Mouse (Mus musculus) neural tube, embryonic 15.5 days (tissue): ENCODE results near the gene BC003965. TPM values are rescaled to one million over a fixed set of nuclear protein-coding genes. Genes with fewer than 3 reads are reported as not detected.

Source experiments
- ATAC-seq: fragments of 200-750 bp; cut with Nextera tagmentation; 2 replicates; pipeline ENCODE4 v1.8.0; 2017; ENCODE audit warnings: mild to moderate bottlenecking, moderate TSS enrichment, moderate library complexity; ENCODE audit not compliant: low FRiP score
- H3K27ac ChIP-seq: fragments of 300-500 bp; sonication (generic); replicated peaks from 2 replicates; pipeline ENCODE4 v1.5.1; 2015; ENCODE audit warnings: mild to moderate bottlenecking, inconsistent platforms
- H3K27me3 ChIP-seq: fragments of 300-500 bp; sonication (generic); replicated peaks from 2 replicates; pipeline ENCODE4 v1.6.1; 2015; ENCODE audit warnings: inconsistent platforms
- H3K36me3 ChIP-seq: fragments of 300-500 bp; sonication (generic); 2 replicates; pipeline ENCODE4 v1.6.1; 2015; ENCODE audit warnings: inconsistent platforms
- H3K4me1 ChIP-seq: fragments of 300-500 bp; sonication (generic); 2 replicates; pipeline ENCODE4 v1.6.1; 2015; ENCODE audit warnings: inconsistent platforms
- H3K4me2 ChIP-seq: fragments of 300-500 bp; sonication (generic); 2 replicates; pipeline ENCODE4 v1.6.1; 2015; ENCODE audit warnings: inconsistent platforms, mild to moderate bottlenecking, moderate library complexity
- H3K4me3 ChIP-seq: fragments of 300-500 bp; sonication (generic); replicated peaks from 2 replicates; pipeline ENCODE4 v1.5.1; 2015; ENCODE audit warnings: mild to moderate bottlenecking, inconsistent platforms
- H3K9ac ChIP-seq: fragments of 300-500 bp; sonication (generic); replicated peaks from 2 replicates; pipeline ENCODE4 v1.6.1; 2015; ENCODE audit warnings: mild to moderate bottlenecking, inconsistent platforms
- H3K9me3 ChIP-seq: fragments of 300-500 bp; sonication (generic); replicated peaks from 2 replicates; pipeline ENCODE4 v1.6.1; 2016; ENCODE audit warnings: inconsistent platforms
- WGBS: fragments of 180-500 bp; shearing (Covaris S2); methylation state at CpG from one replicate; pipeline ENCODE4 v1.1.7; 2015; ENCODE audit warnings: mixed read lengths; 5-methylcytosine and 5-hydroxymethylcytosine counted together
- polyA plus RNA-seq: library from polyadenylated mRNA; unstranded; fragments of >200 nt; fragmentation: Nextera tagmentation; extraction: Ambion mirVana; gene quantifications from 2 replicates; pipeline ENCODE4 v1.2.1, GENCODE M21; 2015

The BC003965 gene
- 31.5 and 31.7 TPM in 2 replicates for polyA plus RNA-seq

DNA sequence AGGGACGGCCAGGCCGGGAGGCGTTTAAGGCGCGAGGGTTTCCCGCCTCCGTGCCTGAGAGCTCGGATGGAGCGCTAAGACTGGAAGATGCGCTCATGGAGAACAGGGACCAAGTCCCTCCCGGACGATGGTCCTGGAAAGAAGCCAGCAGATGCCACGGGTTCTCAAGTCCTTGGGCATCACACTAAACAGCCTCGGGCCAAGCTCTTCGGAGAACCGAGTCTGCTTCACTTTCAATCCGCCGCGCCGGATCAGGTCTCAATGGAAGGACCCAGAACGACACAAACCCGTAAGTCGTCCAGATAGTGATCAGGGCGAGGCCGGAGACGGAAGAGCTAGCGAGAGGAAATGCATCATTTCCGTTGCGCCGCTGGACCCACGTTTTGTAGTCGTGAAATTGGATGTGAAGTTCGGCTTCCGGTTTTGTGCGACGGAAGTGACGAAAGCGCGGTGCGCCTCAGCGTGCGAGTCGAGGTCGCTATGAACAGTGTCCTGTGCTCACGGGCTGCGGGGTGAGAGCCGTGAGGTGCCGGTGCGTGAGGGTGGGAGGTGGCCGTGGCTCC lies at the start of gene BC003965:
TSS of gene BC003965 (plus strand) at position 426 of the 563 bp plus-strand sequence.
- Histone ChIP-seq H3K9me3 (no peaks in the 10 kb centered on the region), H3K9ac (peak within 1 kb of the TSS; percentile 73), H3K4me2 (peak within 1 kb of the TSS; percentile 100), H3K4me1 (peaks cover 33% of the 10 kb centered on the region), H3K4me3 (peak within 1 kb of the TSS; percentile 63), H3K36me3 (no peaks in the 10 kb centered on the region), H3K27ac (peak within 1 kb of the TSS; percentile 96), H3K27me3 (peaks cover 11% of the 10 kb centered on the region; the same call in 1 of the 2 replicates)
- under 1% methylated on average over 50 of the region's 50 CpGs for WGBS
- peak; percentile 86 for ATAC-seq

DNA sequence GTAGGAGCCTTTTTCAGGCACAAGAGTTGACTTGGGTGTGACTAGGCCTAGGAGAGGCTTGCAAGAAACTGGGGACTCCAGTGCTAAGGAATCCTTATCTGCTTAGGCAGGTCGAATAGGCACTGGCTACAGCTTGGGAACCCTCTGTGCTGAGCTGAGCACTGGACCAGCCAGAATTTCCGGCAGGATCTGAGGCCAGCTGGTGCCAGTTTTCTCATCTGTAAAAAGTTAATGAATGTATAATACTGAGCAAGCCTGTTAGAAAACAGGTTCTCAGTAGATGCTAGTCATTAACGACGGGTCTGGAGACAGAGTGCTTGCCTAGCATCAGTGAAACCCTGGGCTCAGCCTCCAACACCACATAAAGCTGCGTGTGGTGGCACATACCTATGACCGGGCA lies 48.7 kb upstream of the BC003965 start:
- Histone ChIP-seq H3K27me3 (no peaks in the 10 kb centered on the region), H3K36me3 (no peaks in the 10 kb centered on the region), H3K4me3 (no peak overlapping the region), H3K4me1 (peaks cover 37% of the 10 kb centered on the region), H3K27ac (no peak overlapping the region), H3K4me2 (no peak overlapping the region), H3K9me3 (no peaks in the 10 kb centered on the region), H3K9ac (0 out of 2 replicates have a peak overlapping the region, but pooled peaks have one; percentile 10)
- 92% methylated on average over 6 of the region's 6 CpGs for WGBS
- ATAC-seq: no peak

DNA sequence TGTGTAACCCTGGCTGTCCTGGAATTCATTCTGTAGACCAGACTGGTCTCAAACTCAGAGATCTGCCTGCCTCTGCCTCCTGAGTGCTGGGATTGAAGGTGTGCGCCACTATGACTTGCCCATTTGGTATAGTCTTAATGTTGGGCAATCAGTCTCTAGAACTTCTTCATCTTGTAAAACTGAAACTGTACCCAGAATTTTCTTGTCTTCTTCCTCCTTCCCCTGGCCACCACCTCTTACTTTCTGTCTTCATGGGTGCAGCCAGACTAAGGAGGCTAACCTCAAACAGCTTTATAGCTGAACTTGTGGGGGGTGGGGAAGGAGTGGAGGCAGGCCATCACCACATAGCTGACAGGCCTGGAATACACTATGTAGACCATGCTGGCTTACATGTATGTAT lies 45.6 kb upstream of the BC003965 start:
- no peak overlapping the region for H3K4me2 ChIP-seq
- H3K4me3 ChIP-seq: no peak overlapping the region
- no peak overlapping the region for H3K9ac ChIP-seq
- H3K27ac ChIP-seq: no peak overlapping the region
- WGBS: 86% methylated on average over 1 of the region's 1 CpGs
- H3K9me3 ChIP-seq: no peaks in the 10 kb centered on the region
- peaks cover 30% of the 10 kb centered on the region for H3K4me1 ChIP-seq
- no peak for ATAC-seq
- 0 out of 2 replicates have a peak, but pooled peaks cover 3% of the 10 kb centered on the region for H3K36me3 ChIP-seq
- no peaks in the 10 kb centered on the region for H3K27me3 ChIP-seq

DNA sequence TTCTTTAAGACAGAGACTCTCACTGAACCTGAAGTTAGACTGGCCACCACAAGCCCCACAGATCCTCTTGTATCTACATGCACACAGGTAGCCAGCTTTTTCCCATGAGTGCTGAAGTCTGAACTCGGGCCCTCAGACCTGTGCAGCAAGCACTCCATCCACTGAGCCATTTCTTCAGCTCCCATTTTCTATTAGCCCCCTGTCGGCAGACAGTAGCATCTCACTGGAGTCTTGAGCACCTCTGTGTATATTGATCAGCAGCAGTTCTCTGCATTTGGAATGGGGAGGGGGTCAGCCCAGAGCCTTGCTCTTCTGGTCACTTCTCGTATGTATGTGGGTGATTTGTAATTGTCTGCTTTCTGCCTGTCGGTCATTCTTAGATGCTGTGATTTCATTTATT lies 44.4 kb upstream of the BC003965 start:
- 0 out of 2 replicates have a peak, but pooled peaks cover 9% of the 10 kb centered on the region for H3K36me3 ChIP-seq
- H3K4me1 ChIP-seq: peaks cover 20% of the 10 kb centered on the region
- no peak overlapping the region for H3K4me2 ChIP-seq
- no peaks in the 10 kb centered on the region for H3K9me3 ChIP-seq
- no peak for ATAC-seq
- H3K9ac ChIP-seq: no peak overlapping the region
- H3K27me3 ChIP-seq: no peaks in the 10 kb centered on the region
- no peak overlapping the region for H3K27ac ChIP-seq
- WGBS: 72% methylated on average over 4 of the region's 4 CpGs
- H3K4me3 ChIP-seq: no peak overlapping the region

DNA sequence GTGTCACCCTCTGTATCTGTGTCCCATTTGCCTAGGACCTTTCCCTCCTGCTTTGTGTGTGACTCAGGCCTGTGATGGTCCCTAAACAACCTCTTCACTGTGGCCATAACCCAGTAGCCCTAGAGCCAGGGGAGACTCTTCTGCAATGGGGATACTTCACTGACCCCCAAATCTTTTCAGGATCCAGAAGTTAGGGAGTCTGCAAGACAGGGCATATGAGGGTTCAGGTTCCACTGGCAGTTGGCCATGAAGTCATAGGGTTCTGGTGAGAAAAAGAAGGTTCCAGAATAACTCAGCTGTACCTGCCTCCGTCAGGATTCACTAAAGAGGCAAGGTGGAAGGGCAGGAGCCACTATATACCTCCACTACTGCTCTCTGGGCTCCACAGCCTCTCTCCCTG lies 22.2 kb upstream of the BC003965 start, which contains the start of gene Ccdc154:
TSS of gene Ccdc154 (plus strand) at position 301 of the 400 bp plus-strand sequence.
- Histone ChIP-seq H3K4me1 (no peaks in the 10 kb centered on the region), H3K27me3 (no peaks in the 10 kb centered on the region), H3K36me3 (peaks cover 39% of the 10 kb centered on the region), H3K4me3 (no peak within 1 kb of the TSS), H3K9ac (no peak within 1 kb of the TSS), H3K27ac (no peak within 1 kb of the TSS), H3K4me2 (no peak within 1 kb of the TSS), H3K9me3 (no peaks in the 10 kb centered on the region)
- no peak for ATAC-seq
- 80% methylated on average over 1 of the region's 1 CpGs for WGBS

DNA sequence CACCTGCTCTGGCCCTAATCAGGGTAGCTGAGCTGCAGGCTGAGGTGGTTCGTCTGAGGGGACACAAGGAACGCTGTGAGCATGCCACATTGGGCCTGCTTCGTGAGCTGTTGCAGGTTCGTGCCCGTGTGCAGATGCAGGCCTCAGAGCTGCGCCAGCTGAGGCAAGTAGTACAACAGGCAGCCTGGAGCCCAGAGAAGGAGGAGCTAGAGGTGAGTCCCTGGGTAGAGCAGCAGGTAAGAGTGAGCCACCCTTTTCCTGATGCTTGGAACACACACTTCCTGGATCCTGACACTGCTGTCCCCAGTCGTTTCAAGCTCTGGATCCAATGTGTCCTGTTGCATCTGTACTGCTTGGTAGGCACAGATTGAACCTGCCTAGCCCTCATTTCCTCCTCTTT lies 21.0 kb upstream of the BC003965 start:
- no peak overlapping the region for H3K27ac ChIP-seq
- no peaks in the 10 kb centered on the region for H3K4me1 ChIP-seq
- ATAC-seq: no peak
- H3K4me2 ChIP-seq: no peak overlapping the region
- WGBS: 74% methylated on average over 7 of the region's 7 CpGs
- no peak overlapping the region for H3K9ac ChIP-seq
- no peaks in the 10 kb centered on the region for H3K9me3 ChIP-seq
- no peak overlapping the region for H3K4me3 ChIP-seq
- H3K36me3 ChIP-seq: peaks cover 30% of the 10 kb centered on the region
- H3K27me3 ChIP-seq: no peaks in the 10 kb centered on the region

DNA sequence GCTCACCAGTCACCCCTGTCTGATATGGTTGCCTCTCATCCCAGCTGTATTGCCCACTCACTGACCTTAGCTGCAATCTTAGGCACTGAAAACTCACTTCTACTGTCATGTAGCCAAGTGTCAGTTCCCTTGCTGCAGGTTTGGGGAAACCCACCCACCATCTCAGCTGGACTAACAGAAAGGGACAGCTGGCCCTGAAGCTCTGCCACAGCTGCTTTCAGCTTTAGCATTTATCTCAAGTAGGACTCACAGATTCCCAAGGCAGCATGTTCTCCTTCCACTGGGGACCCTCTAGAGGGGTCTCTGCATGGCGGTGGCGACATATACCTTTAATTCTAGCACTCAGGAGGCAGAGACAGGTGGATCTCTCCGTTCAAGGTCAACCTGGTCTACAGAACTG lies 19.6 kb upstream of the BC003965 start:
- Histone ChIP-seq H3K4me1 (no peaks in the 10 kb centered on the region), H3K36me3 (peaks cover 22% of the 10 kb centered on the region), H3K9me3 (no peaks in the 10 kb centered on the region), H3K27me3 (no peaks in the 10 kb centered on the region), H3K4me2 (no peak overlapping the region), H3K4me3 (no peak overlapping the region), H3K27ac (no peak overlapping the region), H3K9ac (no peak overlapping the region)
- ATAC-seq: no peak
- 87% methylated on average over 3 of the region's 3 CpGs for WGBS

DNA sequence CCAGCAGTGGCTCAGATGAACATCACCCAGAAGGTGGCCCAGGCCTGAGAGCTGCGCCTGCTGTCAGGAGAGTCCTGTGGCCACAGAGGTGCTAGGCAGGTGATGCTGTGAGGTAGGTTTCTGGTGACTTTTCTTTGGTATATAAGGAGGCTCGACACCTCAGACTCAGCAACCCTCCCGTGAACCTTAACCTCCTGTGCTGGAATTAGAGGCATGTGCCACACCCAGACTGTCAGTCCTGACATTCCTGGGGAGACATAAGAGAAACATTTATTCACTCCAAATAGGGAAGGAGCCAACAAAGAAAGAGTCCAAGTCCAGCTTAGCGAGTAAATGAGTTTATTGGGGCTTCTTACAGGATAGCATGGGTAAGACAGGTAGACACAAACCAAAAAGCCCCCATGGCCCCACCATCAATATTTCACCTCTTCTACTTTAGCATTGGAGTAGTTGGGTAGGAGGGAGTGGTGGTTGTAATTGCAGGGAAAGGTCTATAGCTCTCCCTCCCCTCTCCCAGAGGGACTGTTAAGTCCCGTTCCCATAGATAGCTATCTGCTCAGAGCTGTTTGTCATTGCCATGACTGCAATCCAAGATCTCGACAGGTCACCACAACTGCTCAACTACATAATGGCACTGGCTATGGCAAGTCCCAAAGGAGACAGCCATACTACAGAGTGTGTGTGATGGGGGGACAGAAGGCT lies 18.2 kb upstream of the BC003965 start:
- no peaks in the 10 kb centered on the region for H3K9me3 ChIP-seq
- H3K4me2 ChIP-seq: no peak overlapping the region
- H3K4me1 ChIP-seq: no peaks in the 10 kb centered on the region
- no peak overlapping the region for H3K4me3 ChIP-seq
- H3K36me3 ChIP-seq: peaks cover 9% of the 10 kb centered on the region
- WGBS: 61% methylated on average over 6 of the region's 6 CpGs
- no peak overlapping the region for H3K27ac ChIP-seq
- no peaks in the 10 kb centered on the region for H3K27me3 ChIP-seq
- no peak for ATAC-seq
- no peak overlapping the region for H3K9ac ChIP-seq

DNA sequence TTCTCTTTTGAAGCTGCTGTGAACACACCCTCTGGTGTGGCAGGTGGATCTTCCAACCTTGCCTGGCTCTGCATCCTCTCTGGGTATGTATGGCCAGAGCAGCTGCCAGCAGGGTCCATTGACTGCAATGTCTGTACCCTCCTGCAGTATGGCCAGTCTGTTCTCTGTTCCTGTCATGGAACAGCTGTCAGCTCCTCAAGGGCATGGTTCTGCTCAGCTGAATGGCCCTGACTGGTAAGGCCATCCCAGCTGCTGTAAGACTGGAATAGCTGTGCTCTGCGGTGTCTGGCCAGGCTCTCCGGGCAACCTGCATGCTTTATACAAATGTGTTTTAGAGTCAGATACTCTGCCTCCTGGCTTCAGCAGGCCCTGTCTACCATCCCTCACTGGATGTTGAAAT lies 14.6 kb upstream of the BC003965 start:
- ATAC-seq: no peak
- H3K9me3 ChIP-seq: no peaks in the 10 kb centered on the region
- WGBS: 89% methylated on average over 2 of the region's 2 CpGs
- H3K9ac ChIP-seq: no peak overlapping the region
- no peak overlapping the region for H3K27ac ChIP-seq
- H3K4me3 ChIP-seq: no peak overlapping the region
- no peaks in the 10 kb centered on the region for H3K4me1 ChIP-seq
- no peak overlapping the region for H3K4me2 ChIP-seq
- no peaks in the 10 kb centered on the region for H3K36me3 ChIP-seq
- no peaks in the 10 kb centered on the region for H3K27me3 ChIP-seq

DNA sequence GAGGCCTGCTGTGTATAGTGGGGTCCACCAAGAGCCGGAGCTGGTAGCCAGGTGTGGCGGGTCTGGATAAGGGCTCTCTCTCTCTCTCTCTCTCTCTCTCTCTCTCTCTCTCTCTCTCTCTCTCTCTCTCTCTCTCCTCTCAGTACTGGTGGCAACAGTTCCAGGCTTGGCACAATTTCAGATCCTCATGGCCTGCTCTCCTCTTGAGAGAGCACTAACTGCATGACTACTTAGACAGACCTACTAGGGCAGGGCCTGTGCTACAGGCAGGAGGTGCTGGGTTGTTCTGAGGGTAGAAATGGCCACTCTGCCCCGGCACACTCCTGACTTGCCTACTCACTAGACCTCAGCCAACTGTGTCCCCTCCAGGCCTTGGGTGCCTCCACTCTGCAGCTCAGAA lies 11.8 kb upstream of the BC003965 start:
- Histone ChIP-seq H3K4me3 (no peak overlapping the region), H3K27me3 (no peaks in the 10 kb centered on the region), H3K27ac (no peak overlapping the region), H3K9ac (no peak overlapping the region), H3K4me1 (no peaks in the 10 kb centered on the region), H3K4me2 (no peak overlapping the region), H3K36me3 (no peaks in the 10 kb centered on the region), H3K9me3 (no peaks in the 10 kb centered on the region)
- 93% methylated on average over 3 of the region's 3 CpGs for WGBS
- no peak for ATAC-seq

DNA sequence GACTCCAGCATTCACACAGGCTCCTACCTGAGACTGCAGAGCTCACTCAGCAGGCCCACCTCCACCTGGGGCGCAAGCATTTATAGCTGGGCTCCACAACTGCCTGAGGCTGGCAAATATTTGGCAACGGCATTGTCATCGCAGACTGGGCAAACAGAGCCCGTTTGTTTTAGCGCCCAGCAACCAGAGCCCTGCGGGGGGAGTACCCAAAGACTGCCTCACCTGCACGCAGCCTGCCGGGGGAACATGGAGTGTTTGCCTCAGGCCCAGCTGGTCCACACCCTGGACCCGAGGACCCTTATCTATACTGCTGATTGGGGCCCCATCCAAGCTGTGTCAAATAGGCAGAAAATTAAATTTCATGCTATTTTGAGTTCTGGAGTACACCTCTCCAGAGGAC lies 8.9 kb upstream of the BC003965 start, which contains the start of gene Gm38655:
TSS of gene Gm38655 (minus strand) at position 61 of the 400 bp plus-strand sequence.
- no peak for ATAC-seq
- H3K4me3 ChIP-seq: no peak within 1 kb of the TSS
- H3K9ac ChIP-seq: no peak within 1 kb of the TSS
- H3K4me1 ChIP-seq: no peaks in the 10 kb centered on the region
- 58% methylated on average over 9 of the region's 9 CpGs for WGBS
- no peak within 1 kb of the TSS for H3K4me2 ChIP-seq
- no peaks in the 10 kb centered on the region for H3K36me3 ChIP-seq
- H3K9me3 ChIP-seq: no peaks in the 10 kb centered on the region
- peaks cover 6% of the 10 kb centered on the region; the same call in 1 of the 2 replicates for H3K27me3 ChIP-seq
- no peak within 1 kb of the TSS for H3K27ac ChIP-seq

DNA sequence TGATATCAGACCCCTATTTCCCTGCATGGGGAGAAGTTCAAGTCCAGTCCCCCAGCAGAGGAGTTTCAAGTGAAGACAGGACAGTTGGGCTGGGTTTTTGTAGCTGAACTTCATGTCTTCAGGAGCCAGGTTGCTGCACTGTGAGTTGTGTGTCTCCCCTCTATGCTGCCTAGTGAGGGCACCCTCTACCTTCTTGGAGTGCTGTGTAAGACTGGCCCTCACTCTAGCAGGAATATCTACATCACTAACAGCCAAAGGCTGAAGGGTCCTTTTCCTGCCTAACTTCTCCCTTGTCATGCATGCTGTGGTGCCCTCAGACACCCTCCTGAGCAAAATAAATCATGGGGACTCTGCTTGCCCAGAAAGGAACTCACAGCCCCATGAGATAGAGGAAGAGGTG lies 1.1 kb upstream of the BC003965 start:
- no peaks in the 10 kb centered on the region for H3K9me3 ChIP-seq
- peak overlapping the region; percentile 100 for H3K4me2 ChIP-seq
- peak overlapping the region; percentile 71; the same call in 1 of the 2 replicates for H3K9ac ChIP-seq
- H3K36me3 ChIP-seq: no peaks in the 10 kb centered on the region
- 0 out of 2 replicates have a peak overlapping the region, but pooled peaks have one; percentile 96 for H3K27ac ChIP-seq
- H3K27me3 ChIP-seq: peaks cover 11% of the 10 kb centered on the region; the same call in 1 of the 2 replicates
- H3K4me3 ChIP-seq: peak overlapping the region; percentile 63; the same call in 1 of the 2 replicates
- peaks cover 30% of the 10 kb centered on the region for H3K4me1 ChIP-seq
- no peak for ATAC-seq
